Mouse (Mus musculus): ENCODE data around the gene Myadm. TPM values are rescaled to one million over a fixed set of nuclear protein-coding genes. Genes with fewer than 3 reads are reported as not detected.
"Not testable (repeated sequence)": the region's sequence is repeated elsewhere in the genome, so short reads cannot be mapped to it uniquely, and the experiment has no call there.

Myadm gene
- polyA plus RNA-seq, 1 experiment from 2014 or later, result 29.4 TPM

DNA sequence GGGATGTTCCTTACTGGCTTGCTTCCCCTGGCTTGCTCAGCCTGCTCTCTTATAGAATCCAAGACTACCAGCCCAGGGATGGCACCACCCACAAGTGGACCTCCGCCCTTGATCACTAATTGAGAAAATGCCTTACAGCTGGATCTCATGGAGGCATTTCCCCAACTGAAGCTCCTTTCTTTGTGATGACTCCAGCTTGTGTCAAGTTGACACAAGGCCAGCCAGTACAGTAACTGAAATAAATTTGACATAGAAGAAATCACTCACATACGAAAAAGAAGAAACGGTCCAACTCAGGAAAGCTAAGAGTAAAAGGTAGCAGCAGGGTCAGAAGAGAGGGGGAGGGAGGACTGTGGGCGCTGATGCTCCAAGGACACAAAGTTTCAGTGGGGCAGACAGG is 12.1 kb upstream of the Myadm start:
- H3K27me3 ChIP-seq (ENCODE audit: low read depth, poor library complexity, severe bottlenecking); H3K27ac ChIP-seq: not testable (repeated sequence)
- whole genome bisulfite sequencing, result 38% methylated on average over 4 of the region's 4 CpGs

DNA sequence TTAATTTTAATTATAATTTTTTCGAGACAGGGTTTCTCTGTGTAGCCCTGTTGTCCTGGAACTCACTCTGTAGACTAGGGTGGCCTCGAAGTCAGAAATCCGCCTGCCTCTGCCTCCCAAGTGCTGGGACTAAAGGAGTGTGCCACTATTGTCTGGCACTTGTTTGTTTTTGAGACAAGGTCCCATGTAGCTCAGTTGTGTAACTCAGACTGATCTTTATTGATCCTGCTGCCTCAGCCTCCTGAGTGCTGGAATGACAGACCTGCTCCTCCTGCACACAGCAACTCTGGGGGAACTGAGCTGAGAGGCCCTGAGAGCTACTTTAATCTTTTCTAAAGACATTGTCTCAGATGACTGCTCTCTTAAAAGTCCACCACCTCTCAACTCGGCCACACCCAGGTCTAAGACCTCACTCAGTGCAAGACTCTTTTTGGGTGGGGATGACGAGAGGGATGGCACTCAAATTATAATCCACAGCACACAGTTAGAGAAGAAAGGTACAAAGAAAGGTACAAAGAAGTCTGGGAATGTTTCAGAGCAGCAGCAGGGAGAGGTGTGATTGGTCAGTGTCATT is 8.7 kb upstream of the Myadm start:
- no peak overlapping the region for H3K27ac ChIP-seq
- H3K4me3 ChIP-seq, result no peak overlapping the region
- H3K4me1 ChIP-seq, result peaks cover 10% of the 10 kb centered on the region
- H3K36me3 ChIP-seq, result no peaks in the 10 kb centered on the region
- 79% methylated on average over 5 of the region's 5 CpGs for WGBS
- H3K27me3 ChIP-seq (ENCODE audit: low read depth, poor library complexity, severe bottlenecking), result no peaks in the 10 kb centered on the region
- DNase-seq (ENCODE audit: low spot score), result no peak
- H3K9me3 ChIP-seq (replicated peaks), result no peaks in the 10 kb centered on the region

More for the DNA sequence above, 12.1 kb upstream of the Myadm start:
- not testable (repeated sequence) for H3K36me3 ChIP-seq; DNase-seq (ENCODE audit: low spot score); H3K9me3 ChIP-seq (replicated peaks); H3K4me3 ChIP-seq
- peaks cover 10% of the 10 kb centered on the region for H3K4me1 ChIP-seq

DNA sequence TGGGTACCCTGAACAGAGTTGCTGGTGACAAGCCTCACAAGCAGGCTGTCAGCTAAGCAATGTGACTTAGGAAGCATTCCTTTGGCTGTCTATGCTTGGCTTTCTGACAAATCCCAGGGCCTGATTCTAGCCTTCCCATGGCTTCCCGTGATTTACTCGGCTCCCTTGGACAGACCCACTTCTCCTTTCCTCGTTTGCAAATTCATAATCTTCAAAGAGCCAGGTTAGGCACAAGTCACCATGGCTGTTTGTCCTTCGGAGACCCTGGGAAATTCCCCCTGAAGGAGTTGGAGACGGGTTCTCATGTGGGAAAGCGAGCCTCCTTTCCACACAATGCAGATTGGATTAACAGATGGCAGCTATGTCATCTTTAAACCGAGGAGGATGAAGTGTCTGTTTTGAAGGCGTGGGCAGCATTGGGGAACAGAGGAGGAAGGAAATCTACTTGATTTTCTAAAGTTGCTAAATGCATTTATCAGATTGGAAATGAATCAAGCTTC is 8.2 kb upstream of the Myadm start:
- H3K27me3 ChIP-seq (ENCODE audit: low read depth, poor library complexity, severe bottlenecking), result no peaks in the 10 kb centered on the region
- WGBS, result 61% methylated on average over 8 of the region's 8 CpGs
- H3K36me3 ChIP-seq, result no peaks in the 10 kb centered on the region
- H3K4me1 ChIP-seq, result peaks cover 7% of the 10 kb centered on the region
- no peaks in the 10 kb centered on the region for H3K9me3 ChIP-seq (replicated peaks)
- no peak for DNase-seq (ENCODE audit: low spot score)
- no peak overlapping the region for H3K27ac ChIP-seq
- no peak overlapping the region for H3K4me3 ChIP-seq

DNA sequence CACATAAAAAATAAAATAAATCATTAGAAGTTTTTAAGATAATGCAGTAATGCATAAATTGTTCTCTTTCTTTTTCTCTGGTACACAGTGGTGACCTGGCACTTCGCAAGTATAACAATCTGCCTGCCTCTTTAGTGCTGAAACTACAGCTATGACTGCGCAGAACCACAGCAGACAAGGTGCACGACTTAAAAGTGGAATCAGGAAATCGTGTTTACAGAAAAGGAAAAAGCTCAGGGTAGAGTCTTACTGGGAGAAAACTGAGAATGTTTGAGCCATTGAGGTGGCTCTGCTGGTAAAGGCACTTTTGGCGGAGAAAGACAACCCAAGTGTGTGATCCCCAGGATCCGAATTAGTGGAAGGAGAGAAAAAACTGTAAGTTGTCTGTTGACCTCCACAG is 7.1 kb upstream of the Myadm start:
- H3K4me1 ChIP-seq, result peaks cover 6% of the 10 kb centered on the region; the same call in 1 of the 2 replicates
- no peak overlapping the region for H3K4me3 ChIP-seq
- H3K27me3 ChIP-seq (ENCODE audit: low read depth, poor library complexity, severe bottlenecking), result no peaks in the 10 kb centered on the region
- no peaks in the 10 kb centered on the region for H3K9me3 ChIP-seq (replicated peaks)
- no peak overlapping the region for H3K27ac ChIP-seq
- DNase-seq (ENCODE audit: low spot score), result no peak
- H3K36me3 ChIP-seq, result no peaks in the 10 kb centered on the region
- WGBS, result 84% methylated on average over 6 of the region's 6 CpGs

DNA sequence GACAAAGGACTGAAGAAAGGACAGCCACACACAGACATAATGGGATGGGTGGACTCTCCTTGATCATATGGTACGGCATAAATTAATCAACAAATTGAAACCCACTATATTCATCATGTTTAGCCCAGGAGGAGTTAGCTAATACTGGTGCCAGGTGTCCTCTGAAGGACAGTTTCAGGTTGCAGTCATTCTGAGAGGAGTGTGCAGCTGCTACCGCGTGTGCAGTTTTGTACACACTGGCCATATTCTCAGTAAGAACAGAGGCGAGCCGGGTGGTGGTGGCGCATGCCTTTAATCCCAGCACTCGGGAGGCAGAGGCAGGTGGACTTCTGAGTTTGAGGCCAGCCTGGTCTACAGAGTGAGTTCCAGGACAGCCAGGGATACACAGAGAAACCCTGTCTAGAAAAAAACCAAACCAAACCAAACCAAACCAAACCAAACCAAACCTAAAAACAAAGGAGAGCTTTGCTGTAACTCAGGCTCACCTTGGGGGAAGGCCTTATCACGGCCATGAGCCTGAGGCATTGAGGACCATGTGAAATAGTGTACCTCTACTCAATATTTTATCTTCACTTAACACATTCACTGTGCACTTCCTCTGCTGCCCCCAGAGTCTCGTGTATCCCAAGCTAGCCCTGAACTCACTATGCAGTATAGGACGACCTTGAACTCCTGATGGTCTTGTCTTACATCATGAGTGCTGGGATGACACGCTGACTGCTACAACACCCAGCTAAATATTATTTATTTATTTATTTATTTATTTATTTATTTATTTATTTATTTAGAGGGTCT is 5.6 kb upstream of the Myadm start:
- Histone ChIP-seq H3K4me3 (no peak overlapping the region), H3K9me3 (replicated peaks) (no peaks in the 10 kb centered on the region), H3K27me3 (ENCODE audit: low read depth, poor library complexity, severe bottlenecking) (no peaks in the 10 kb centered on the region), H3K36me3 (no peaks in the 10 kb centered on the region), H3K4me1 (no peaks in the 10 kb centered on the region), H3K27ac (no peak overlapping the region)
- WGBS, result 93% methylated on average over 11 of the region's 11 CpGs
- no peak for DNase-seq (ENCODE audit: low spot score)

DNA sequence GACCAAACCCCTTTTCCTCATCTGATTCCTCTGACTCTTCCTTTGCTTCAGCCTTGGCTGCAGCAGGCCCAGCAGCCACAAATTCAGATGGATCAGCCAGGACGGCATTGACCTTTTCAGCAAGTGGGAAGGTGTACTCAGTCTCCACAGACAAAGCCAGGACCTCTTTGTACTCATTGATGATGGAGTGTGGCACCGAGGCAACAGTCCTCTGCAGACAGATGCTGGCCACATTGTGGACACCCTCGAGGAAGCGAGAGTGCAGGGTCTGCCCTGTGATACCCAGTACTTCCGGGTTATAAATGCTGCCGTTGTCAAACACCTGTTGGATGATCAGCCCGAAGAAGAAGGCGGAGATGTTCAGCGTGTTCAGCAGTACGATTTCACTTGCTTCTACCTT is 4.3 kb upstream of the Myadm start:
- no peak overlapping the region for H3K4me3 ChIP-seq
- DNase-seq (ENCODE audit: low spot score), result no peak
- peaks cover 9% of the 10 kb centered on the region for H3K4me1 ChIP-seq
- no peaks in the 10 kb centered on the region for H3K9me3 ChIP-seq (replicated peaks)
- no peaks in the 10 kb centered on the region for H3K36me3 ChIP-seq
- no peak overlapping the region for H3K27ac ChIP-seq
- 88% methylated on average over 10 of the region's 10 CpGs for WGBS
- no peaks in the 10 kb centered on the region for H3K27me3 ChIP-seq (ENCODE audit: low read depth, poor library complexity, severe bottlenecking)

DNA sequence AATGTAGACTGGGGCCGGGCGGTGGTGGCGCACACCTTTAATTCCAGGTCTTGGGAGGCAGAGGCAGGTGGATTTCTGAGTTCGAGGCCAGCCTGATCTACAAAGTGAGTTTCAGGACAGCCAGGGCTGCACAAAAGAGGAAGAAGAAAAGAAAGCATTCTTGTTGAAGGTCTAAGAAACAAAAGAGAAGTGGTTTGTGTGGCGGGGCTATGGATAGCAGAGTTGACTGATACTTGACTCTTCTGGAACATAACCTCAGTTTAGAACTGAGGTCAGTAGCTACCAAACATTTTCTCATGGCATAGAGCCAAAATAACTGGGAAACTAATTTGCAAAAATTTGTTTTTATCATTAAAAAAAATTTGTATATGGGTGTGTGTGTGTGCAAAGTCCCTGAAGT is 2.8 kb upstream of the Myadm start:
- WGBS, result 96% methylated on average over 5 of the region's 5 CpGs
- Histone ChIP-seq H3K9me3 (replicated peaks) (no peaks in the 10 kb centered on the region), H3K4me3 (no peak overlapping the region), H3K36me3 (no peaks in the 10 kb centered on the region), H3K4me1 (peaks cover 22% of the 10 kb centered on the region), H3K27me3 (ENCODE audit: low read depth, poor library complexity, severe bottlenecking) (no peaks in the 10 kb centered on the region), H3K27ac (no peak overlapping the region)
- DNase-seq (ENCODE audit: low spot score), result no peak

DNA sequence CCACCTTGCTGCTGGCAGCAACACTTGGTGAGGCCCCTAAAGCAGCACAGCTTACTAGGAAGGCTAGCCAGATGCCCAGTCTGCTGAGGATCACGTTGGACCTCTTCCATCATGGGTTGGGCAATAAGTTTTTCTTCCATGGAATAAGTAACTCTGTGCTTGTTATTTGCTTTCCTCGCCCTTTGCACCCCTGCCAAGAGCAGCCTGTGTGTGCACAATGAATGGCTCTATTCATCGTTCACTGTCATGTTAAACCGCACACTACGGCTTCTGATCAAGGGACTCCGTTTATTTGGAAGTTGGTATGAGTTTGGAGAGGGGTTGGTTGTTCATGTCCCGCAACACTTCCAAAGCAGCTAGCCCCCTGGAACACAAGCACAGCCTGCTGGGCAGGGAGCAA is 1.7 kb upstream of the Myadm start:
- H3K4me1 ChIP-seq, result peaks cover 33% of the 10 kb centered on the region
- H3K27me3 ChIP-seq (ENCODE audit: low read depth, poor library complexity, severe bottlenecking), result no peaks in the 10 kb centered on the region
- H3K9me3 ChIP-seq (replicated peaks), result no peaks in the 10 kb centered on the region
- WGBS, result 85% methylated on average over 7 of the region's 7 CpGs
- H3K4me3 ChIP-seq, result no peak overlapping the region
- no peak overlapping the region for H3K27ac ChIP-seq
- no peak for DNase-seq (ENCODE audit: low spot score)
- H3K36me3 ChIP-seq, result no peaks in the 10 kb centered on the region

DNA sequence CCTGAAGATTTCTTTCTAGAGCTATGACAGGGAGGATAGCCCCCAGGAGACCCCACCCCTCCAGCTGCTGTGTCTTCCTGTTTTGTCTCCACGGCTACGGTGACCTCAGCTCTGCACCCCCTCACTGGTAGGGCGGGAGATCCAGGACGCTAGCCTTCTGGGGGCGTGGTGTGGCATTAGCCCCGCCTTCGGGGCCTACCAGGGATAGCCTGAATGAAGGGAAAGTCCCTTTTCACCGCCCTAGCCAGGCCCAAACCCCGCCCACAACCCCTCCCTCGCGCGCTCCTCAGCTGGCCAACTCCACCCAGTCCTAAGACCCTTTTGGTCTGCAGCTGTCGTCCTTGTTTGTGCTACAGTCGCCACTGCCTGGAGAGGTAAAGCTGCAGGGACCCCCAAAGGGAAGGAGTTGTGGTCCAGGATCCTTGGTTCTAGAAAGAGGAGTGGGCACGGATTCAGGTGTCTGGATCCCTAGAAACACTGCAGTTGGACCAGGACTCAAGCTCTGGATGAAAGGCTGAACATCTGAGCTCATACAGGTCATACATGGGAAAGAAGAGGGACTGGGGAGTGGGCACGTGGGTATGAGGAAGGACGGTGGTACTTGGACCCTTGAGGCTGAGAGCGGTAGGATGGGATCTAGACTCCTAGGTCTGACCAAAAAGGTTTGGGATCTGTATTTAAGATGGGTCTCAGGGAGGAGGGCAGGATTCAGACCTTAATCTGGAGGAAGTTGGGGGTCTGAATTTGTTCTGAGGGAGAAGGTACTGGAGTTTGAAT is 1.6 kb downstream of the Myadm start:
- no peaks in the 10 kb centered on the region for H3K9me3 ChIP-seq (replicated peaks)
- no peaks in the 10 kb centered on the region for H3K27me3 ChIP-seq (ENCODE audit: low read depth, poor library complexity, severe bottlenecking)
- peaks cover 3% of the 10 kb centered on the region; the same call in 1 of the 2 replicates for H3K36me3 ChIP-seq
- H3K4me3 ChIP-seq, result peak overlapping the region; percentile 51
- H3K4me1 ChIP-seq, result peaks cover 42% of the 10 kb centered on the region
- DNase-seq (ENCODE audit: low spot score), result peak; percentile 95
- WGBS, result 1% methylated on average over 18 of the region's 18 CpGs
- H3K27ac ChIP-seq, result peak overlapping the region; percentile 90

DNA sequence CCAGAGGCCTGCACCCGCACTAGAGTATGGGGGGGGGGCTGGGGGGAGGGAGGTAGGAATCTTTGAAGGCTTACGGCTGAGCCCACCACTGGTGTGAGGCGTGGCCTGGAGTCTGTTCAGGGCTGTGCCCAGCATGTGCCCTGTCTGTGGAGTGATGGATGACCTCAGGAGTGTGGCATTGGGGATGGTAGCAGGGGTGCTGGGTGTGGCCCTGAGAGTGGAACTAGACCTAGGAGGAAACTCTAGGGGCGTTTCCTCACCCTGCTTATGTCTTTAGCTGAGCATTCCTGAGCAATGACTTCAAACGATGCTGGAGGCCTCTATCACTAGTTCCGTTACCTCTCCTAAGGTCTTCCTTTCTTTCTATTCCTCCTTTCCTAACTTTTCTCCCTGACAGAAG is 2.3 kb downstream of the Myadm start:
- 25% methylated on average over 6 of the region's 6 CpGs for WGBS
- H3K9me3 ChIP-seq (replicated peaks), result no peaks in the 10 kb centered on the region
- H3K27ac ChIP-seq, result peak overlapping the region; percentile 90; the same call in 1 of the 2 replicates
- DNase-seq (ENCODE audit: low spot score), result no peak
- peaks cover 6% of the 10 kb centered on the region for H3K36me3 ChIP-seq
- H3K4me3 ChIP-seq, result peak overlapping the region; percentile 51
- H3K4me1 ChIP-seq, result peaks cover 42% of the 10 kb centered on the region
- no peaks in the 10 kb centered on the region for H3K27me3 ChIP-seq (ENCODE audit: low read depth, poor library complexity, severe bottlenecking)

DNA sequence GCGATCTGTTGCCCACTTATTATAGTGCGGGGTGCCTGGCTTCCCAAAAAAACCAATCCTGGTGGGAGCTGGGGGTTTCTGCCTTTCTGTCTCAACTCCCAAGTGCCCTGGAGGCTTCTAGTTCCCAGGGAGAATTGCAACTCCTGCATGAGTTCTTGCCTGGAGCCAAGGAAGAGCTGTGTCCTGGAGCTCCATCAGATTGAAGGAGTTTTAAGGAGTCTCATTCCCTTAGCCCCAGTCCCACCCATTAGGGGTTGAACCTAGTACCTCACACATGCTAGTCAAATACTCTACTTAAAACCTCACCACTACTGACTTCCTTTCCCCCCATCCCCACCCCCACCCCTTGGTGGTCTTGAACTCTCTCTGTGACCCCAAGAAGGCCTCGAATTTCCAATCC is 2.9 kb downstream of the Myadm start:
- H3K9me3 ChIP-seq (replicated peaks), result no peaks in the 10 kb centered on the region
- 0 out of 2 replicates have a peak overlapping the region, but pooled peaks have one; percentile 51 for H3K4me3 ChIP-seq
- DNase-seq (ENCODE audit: low spot score), result no peak
- 0 out of 2 replicates have a peak overlapping the region, but pooled peaks have one; percentile 17 for H3K27ac ChIP-seq
- H3K36me3 ChIP-seq, result peaks cover 12% of the 10 kb centered on the region
- H3K27me3 ChIP-seq (ENCODE audit: low read depth, poor library complexity, severe bottlenecking), result no peaks in the 10 kb centered on the region
- WGBS, result 65% methylated on average over 3 of the region's 3 CpGs
- peaks cover 42% of the 10 kb centered on the region for H3K4me1 ChIP-seq

DNA sequence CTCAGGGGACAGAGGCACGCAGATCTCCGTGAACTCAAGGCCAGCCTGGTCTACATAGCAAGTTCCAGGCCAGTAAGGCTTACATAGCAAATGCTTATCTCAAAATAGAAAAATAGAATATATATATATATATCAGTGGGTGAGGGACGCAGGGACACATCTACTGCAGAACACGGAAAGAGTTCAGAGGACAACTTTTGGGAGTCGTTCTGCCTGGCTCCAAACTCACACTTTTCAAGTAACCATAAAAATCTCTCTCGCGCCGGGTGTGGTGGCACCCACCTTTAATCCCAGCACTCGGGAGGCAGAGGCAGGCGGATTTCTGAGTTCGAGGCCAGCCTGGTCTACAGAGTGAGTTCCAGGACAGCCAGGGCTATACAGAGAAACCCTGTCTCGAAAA is 3.4 kb downstream of the Myadm start:
- H3K4me3 ChIP-seq, result peak overlapping the region; percentile 54

DNA sequence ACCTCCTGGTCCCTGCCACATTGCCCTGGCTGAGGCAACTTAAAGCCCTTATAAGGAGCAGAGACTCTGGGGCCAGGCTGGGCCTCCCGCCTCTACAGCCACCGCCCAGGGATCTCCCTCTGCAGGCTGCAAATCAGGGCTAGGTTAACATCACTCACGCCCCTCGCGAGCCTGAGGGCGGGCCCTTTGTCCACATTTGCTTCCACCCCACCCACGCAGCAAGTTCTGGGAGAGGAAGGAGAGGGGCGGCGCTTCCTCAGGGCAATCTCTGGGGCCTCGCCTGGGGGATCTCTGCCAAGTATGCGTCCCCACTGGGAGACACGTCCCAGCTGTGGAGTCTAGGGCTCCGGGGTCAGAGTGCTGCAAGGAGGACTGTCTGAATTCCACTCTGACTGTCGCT is 3.9 kb downstream of the Myadm start:
- Histone ChIP-seq H3K4me1 (peaks cover 42% of the 10 kb centered on the region), H3K27me3 (ENCODE audit: low read depth, poor library complexity, severe bottlenecking) (no peaks in the 10 kb centered on the region), H3K36me3 (peaks cover 22% of the 10 kb centered on the region), H3K4me3 (peak overlapping the region; percentile 54), H3K9me3 (replicated peaks) (no peaks in the 10 kb centered on the region), H3K27ac (peak overlapping the region; percentile 86)
- peak; percentile 78 for DNase-seq (ENCODE audit: low spot score)
- WGBS, result under 1% methylated on average over 14 of the region's 14 CpGs

More for the DNA sequence above, 3.4 kb downstream of the Myadm start:
- not testable (repeated sequence) for DNase-seq (ENCODE audit: low spot score); H3K27me3 ChIP-seq (ENCODE audit: low read depth, poor library complexity, severe bottlenecking); H3K9me3 ChIP-seq (replicated peaks)
- H3K27ac ChIP-seq, result peak overlapping the region; percentile 86
- peaks cover 42% of the 10 kb centered on the region for H3K4me1 ChIP-seq
- peaks cover 17% of the 10 kb centered on the region for H3K36me3 ChIP-seq
- 72% methylated on average over 12 of the region's 12 CpGs for WGBS

Data from limb, embryonic 10.5 days (tissue).